Mouse (Mus musculus) macrophage (primary cell): ENCODE data around the gene BC016579. TPM values are rescaled to one million over a fixed set of nuclear protein-coding genes. Genes with fewer than 3 reads are reported as not detected.

ENCODE experiments used
- H3K27ac ChIP-seq: fragments of 350-480 bp; formaldehyde crosslinking; 2 replicates; pipeline ENCODE4 v1.9.0; 2021
- H3K36me3 ChIP-seq: fragments of 350-480 bp; formaldehyde crosslinking; 2 replicates; pipeline ENCODE4 v1.9.0; 2021; ENCODE audit errors: inconsistent target
- H3K4me3 ChIP-seq: fragments of 350-480 bp; formaldehyde crosslinking; 2 replicates; pipeline ENCODE4 v1.9.0; 2021; ENCODE audit errors: inconsistent target
- H3K79me2 ChIP-seq: fragments of 350-480 bp; formaldehyde crosslinking; 2 replicates; pipeline ENCODE4 v1.9.0; 2021; ENCODE audit errors: inconsistent target
- WGBS: methylation state at CpG from one replicate; pipeline ENCODE4 v1.1.7; 2026; ENCODE audit warnings: inconsistent platforms; ENCODE audit not compliant: missing documents; 5-methylcytosine and 5-hydroxymethylcytosine counted together
- polyA plus RNA-seq: library from polyadenylated mRNA; stranded (reverse); fragments of 250-400 nt; gene quantifications from 3 replicates; pipeline ENCODE4 v1.2.4, GENCODE M21; 2018; ENCODE audit warnings: inconsistent platforms

Gene BC016579
- polyA plus RNA-seq, 1 experiment from 2014 or later, result not detected

GRCm38 (mm10) chr16:45658248-45658647 is 4.4 kb upstream of the BC016579 start:
- no peak overlapping the region for H3K27ac ChIP-seq
- no peak overlapping the region for H3K4me3 ChIP-seq
- 94% methylated on average over 1 of the region's 1 CpGs for WGBS
- H3K79me2 ChIP-seq, result no peaks in the 10 kb centered on the region
- no peaks in the 10 kb centered on the region for H3K36me3 ChIP-seq

GRCm38 (mm10) chr16:45657574-45658159 is 3.8 kb upstream of the BC016579 start:
- no peaks in the 10 kb centered on the region for H3K79me2 ChIP-seq
- no peak overlapping the region for H3K27ac ChIP-seq
- H3K4me3 ChIP-seq, result no peak overlapping the region
- 71% methylated on average over 12 of the region's 12 CpGs for WGBS
- H3K36me3 ChIP-seq, result no peaks in the 10 kb centered on the region

GRCm38 (mm10) chr16:45654465-45654864 is 597 bp upstream of the BC016579 start:
- Histone ChIP-seq H3K79me2 (no peaks in the 10 kb centered on the region), H3K4me3 (no peak overlapping the region), H3K27ac (no peak overlapping the region), H3K36me3 (no peaks in the 10 kb centered on the region)
- WGBS, result 92% methylated on average over 9 of the region's 9 CpGs

- WGBS, result 35% methylated on average over 14 of the region's 17 CpGs
- Histone ChIP-seq H3K4me3 (no peak overlapping the region), H3K27ac (no peak overlapping the region), H3K79me2 (no peaks in the 10 kb centered on the region), H3K36me3 (no peaks in the 10 kb centered on the region)
Measured at GRCm38 (mm10) chr16:45653009-45653933, 597 bp downstream of the BC016579 start.

- Histone ChIP-seq H3K79me2 (no peaks in the 10 kb centered on the region), H3K4me3 (no peak overlapping the region), H3K27ac (peak overlapping the region; percentile 19; the same call in 1 of the 2 replicates), H3K36me3 (no peaks in the 10 kb centered on the region)
- WGBS, result 37% methylated on average over 2 of the region's 2 CpGs
Measured at GRCm38 (mm10) chr16:45651497-45651896, 2.4 kb downstream of the BC016579 start.

GRCm38 (mm10) chr16:45644380-45644779 is 9.5 kb downstream of the BC016579 start:
- Histone ChIP-seq H3K27ac (no peak overlapping the region), H3K36me3 (no peaks in the 10 kb centered on the region), H3K79me2 (no peaks in the 10 kb centered on the region), H3K4me3 (no peak overlapping the region)
- WGBS, result 34% methylated on average over 6 of the region's 6 CpGs

- WGBS, result 97% methylated on average over 3 of the region's 3 CpGs
- no peak overlapping the region for H3K27ac ChIP-seq
Measured at GRCm38 (mm10) chr16:45643944-45644343, 9.9 kb downstream of the BC016579 start.

GRCm38 (mm10) chr16:45641301-45641700 is 12.6 kb downstream of the BC016579 start:
- H3K27ac ChIP-seq, result no peak overlapping the region
- H3K4me3 ChIP-seq, result no peak overlapping the region
- H3K79me2 ChIP-seq, result no peaks in the 10 kb centered on the region
- no peaks in the 10 kb centered on the region for H3K36me3 ChIP-seq
- 84% methylated on average over 3 of the region's 3 CpGs for WGBS

More at GRCm38 (mm10) chr16:45643944-45644343, 9.9 kb downstream of the BC016579 start:
- H3K36me3 ChIP-seq, result no peaks in the 10 kb centered on the region
- H3K4me3 ChIP-seq, result no peak overlapping the region
- H3K79me2 ChIP-seq, result no peaks in the 10 kb centered on the region

GRCm38 (mm10) chr16:45640070-45640762 is 13.7 kb downstream of the BC016579 start:
- H3K79me2 ChIP-seq, result no peaks in the 10 kb centered on the region
- no peaks in the 10 kb centered on the region for H3K36me3 ChIP-seq
- no peak overlapping the region for H3K4me3 ChIP-seq
- 96% methylated on average over 10 of the region's 10 CpGs for WGBS
- no peak overlapping the region for H3K27ac ChIP-seq

- Histone ChIP-seq H3K36me3 (no peaks in the 10 kb centered on the region), H3K4me3 (no peak overlapping the region), H3K79me2 (no peaks in the 10 kb centered on the region)
Measured at GRCm38 (mm10) chr16:45635826-45636225, 18.0 kb downstream of the BC016579 start.

GRCm38 (mm10) chr16:45632420-45632819 is 21.4 kb downstream of the BC016579 start:
- Histone ChIP-seq H3K4me3 (no peak overlapping the region), H3K36me3 (no peaks in the 10 kb centered on the region), H3K79me2 (no peaks in the 10 kb centered on the region), H3K27ac (no peak overlapping the region)
- 100% methylated on average over 4 of the region's 4 CpGs for WGBS

More at GRCm38 (mm10) chr16:45635826-45636225, 18.0 kb downstream of the BC016579 start:
- no peak overlapping the region for H3K27ac ChIP-seq
- WGBS, result 93% methylated on average over 2 of the region's 2 CpGs

GRCm38 (mm10) chr16:45630347-45630960 is 23.4 kb downstream of the BC016579 start:
- 67% methylated on average over 5 of the region's 5 CpGs for WGBS
- Histone ChIP-seq H3K27ac (no peak overlapping the region), H3K4me3 (no peak overlapping the region), H3K79me2 (no peaks in the 10 kb centered on the region), H3K36me3 (no peaks in the 10 kb centered on the region)

- 92% methylated on average over 8 of the region's 8 CpGs for WGBS
- H3K4me3 ChIP-seq, result no peak overlapping the region
- no peak overlapping the region for H3K27ac ChIP-seq
- no peaks in the 10 kb centered on the region for H3K79me2 ChIP-seq
- H3K36me3 ChIP-seq, result no peaks in the 10 kb centered on the region
Measured at GRCm38 (mm10) chr16:45629497-45630105, 24.3 kb downstream of the BC016579 start.

- Histone ChIP-seq H3K27ac (no peak overlapping the region), H3K4me3 (no peak overlapping the region), H3K36me3 (no peaks in the 10 kb centered on the region), H3K79me2 (no peaks in the 10 kb centered on the region)
- 100% methylated on average over 2 of the region's 2 CpGs for WGBS
Measured at GRCm38 (mm10) chr16:45625342-45625741, 28.5 kb downstream of the BC016579 start.
